Mouse (Mus musculus) liver, postnatal 0 days (tissue): ENCODE data around the gene Cers5. TPM values are rescaled to one million over a fixed set of nuclear protein-coding genes. Genes with fewer than 3 reads are reported as not detected.

Experiments
- ATAC-seq: fragments of 200-750 bp; cut with Nextera tagmentation; 2 replicates; pipeline ENCODE4 v1.8.0; 2017; ENCODE audit warnings: mild to moderate bottlenecking, moderate library complexity
- DNase-seq: peaks from one replicate; pipeline ENCODE4 v3.0.0-alpha.2; 2016
- H3K27ac ChIP-seq: fragments of 300-500 bp; sonication (generic); 2 replicates; pipeline ENCODE4 v1.5.1; 2014; ENCODE audit warnings: antibody characterized with exemption, moderate library complexity, mild to moderate bottlenecking, low read depth
- H3K27me3 ChIP-seq: fragments of 300-500 bp; sonication (generic); 2 replicates; pipeline ENCODE4 v1.6.1; 2014; ENCODE audit warnings: low read length, control low read depth, mixed read lengths; ENCODE audit not compliant: insufficient read depth
- H3K36me3 ChIP-seq: fragments of 300-500 bp; sonication (generic); replicated peaks from 2 replicates; pipeline ENCODE4 v1.6.1; 2014; ENCODE audit warnings: mild to moderate bottlenecking, control low read depth, low read length, moderate library complexity, mixed read lengths; ENCODE audit not compliant: insufficient read depth
- H3K4me1 ChIP-seq: fragments of 300-500 bp; sonication (generic); 2 replicates; pipeline ENCODE4 v1.6.1; 2014; ENCODE audit warnings: antibody characterized with exemption, mild to moderate bottlenecking, control low read depth; ENCODE audit not compliant: insufficient read depth
- H3K4me2 ChIP-seq: fragments of 300-500 bp; sonication (generic); 2 replicates; pipeline ENCODE4 v1.6.1; 2014; ENCODE audit warnings: low read depth, mild to moderate bottlenecking, low read length, moderate library complexity, mixed read lengths
- H3K4me3 ChIP-seq: fragments of 300-500 bp; sonication (generic); 2 replicates; pipeline ENCODE4 v1.5.1; 2014; ENCODE audit warnings: low read depth, low read length
- H3K9ac ChIP-seq: fragments of 300-500 bp; sonication (generic); replicated peaks from 2 replicates; pipeline ENCODE4 v1.6.1; 2014; ENCODE audit warnings: mild to moderate bottlenecking, moderate library complexity
- H3K9me3 ChIP-seq: fragments of 300-500 bp; sonication (generic); 2 replicates; pipeline ENCODE4 v1.6.1; 2016; ENCODE audit warnings: mild to moderate bottlenecking, control low read depth, low read length, mixed read lengths
- CTCF ChIP-seq: sonication (generic); IDR thresholded peaks from 2 replicates; pipeline ENCODE4 v1.5.1; 2016; ENCODE audit warnings: antibody characterized with exemption, low read depth
- EP300 ChIP-seq: IDR thresholded peaks from 2 replicates; pipeline ENCODE4 v1.6.1; 2016; ENCODE audit warnings: antibody characterized with exemption, low read depth, mild to moderate bottlenecking
- WGBS: fragments of 180-500 bp; shearing (Covaris S2); extraction: QIAGEN DNeasy Blood & Tissue Kit; methylation state at CpG from one replicate; pipeline ENCODE4 v1.1.7; 2014; ENCODE audit not compliant: insufficient replicate concordance; 5-methylcytosine and 5-hydroxymethylcytosine counted together
- polyA plus RNA-seq: library from polyadenylated mRNA; unstranded; fragments of >200 nt; fragmentation: Nextera tagmentation; extraction: Ambion mirVana; gene quantifications from 2 replicates; pipeline ENCODE4 v1.2.1, GENCODE M21; 2015

Gene Cers5
- polyA plus RNA-seq, 1 experiment from 2014 or later: 7.0 TPM

GRCm38 (mm10) chr15:99710221-99711190 lies 62.2 kb downstream of the Cers5 start:
- TF ChIP-seq CTCF (no peak), EP300 (no peak)
- peak; percentile 33; the same call in 1 of the 2 replicates for ATAC-seq
- no peaks in the 10 kb centered on the region for H3K27me3 ChIP-seq
- WGBS: 82% methylated on average over 10 of the region's 10 CpGs
- H3K4me2 ChIP-seq: peak overlapping the region; percentile 23
- no peak for DNase-seq
- peaks cover 26% of the 10 kb centered on the region for H3K4me1 ChIP-seq
- H3K27ac ChIP-seq: peak overlapping the region; percentile 57
- H3K9me3 ChIP-seq: no peaks in the 10 kb centered on the region
- no peak overlapping the region for H3K4me3 ChIP-seq
- peaks cover 46% of the 10 kb centered on the region for H3K36me3 ChIP-seq
- H3K9ac ChIP-seq: no peak overlapping the region

GRCm38 (mm10) chr15:99708176-99708575 lies 64.5 kb downstream of the Cers5 start:
- H3K9me3 ChIP-seq: no peaks in the 10 kb centered on the region
- no peak overlapping the region for H3K27ac ChIP-seq
- peaks cover 49% of the 10 kb centered on the region for H3K36me3 ChIP-seq
- H3K4me1 ChIP-seq: peaks cover 16% of the 10 kb centered on the region
- no peak for ATAC-seq
- DNase-seq: no peak
- 91% methylated on average over 13 of the region's 13 CpGs for WGBS
- TF ChIP-seq EP300: no peak
- TF ChIP-seq CTCF: no peak
- H3K27me3 ChIP-seq: no peaks in the 10 kb centered on the region
- H3K4me3 ChIP-seq: no peak overlapping the region
- H3K4me2 ChIP-seq: no peak overlapping the region
- H3K9ac ChIP-seq: no peak overlapping the region

DNA sequence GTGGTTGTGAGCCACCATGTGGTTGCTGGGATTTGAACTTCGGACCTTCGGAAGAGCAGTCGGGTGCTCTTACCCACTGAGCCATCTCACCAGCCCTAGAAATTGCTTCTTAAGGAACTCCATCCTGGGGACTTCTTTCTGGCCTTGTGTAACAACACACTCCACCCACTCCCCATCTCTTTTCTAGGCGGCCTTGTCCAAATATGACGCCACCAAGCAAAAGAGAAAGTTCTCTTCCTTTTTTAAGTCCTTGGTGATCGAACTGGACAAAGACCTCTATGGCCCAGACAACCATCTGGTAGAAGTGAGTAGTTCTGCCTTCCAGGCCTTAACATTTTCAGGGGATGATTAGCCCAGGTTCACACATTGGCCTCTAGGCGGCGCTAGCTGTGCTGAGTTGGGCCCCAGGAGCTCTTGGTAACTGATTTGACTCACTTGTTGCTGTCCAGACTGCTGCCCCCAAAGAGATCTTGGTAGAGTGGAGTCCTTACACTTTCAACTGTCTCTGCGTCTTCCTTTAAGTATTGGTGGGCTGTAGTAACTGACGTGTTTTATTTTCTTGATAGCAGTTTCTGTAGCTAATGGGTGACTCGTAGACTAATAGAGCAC lies 67.1 kb downstream of the Cers5 start, which contains the start of gene Gm17349:
Gene Gm17349, minus strand, starts transcription at position 51 of the 609 bp plus-strand sequence.
- no peak within 1 kb of the TSS for H3K27ac ChIP-seq
- H3K27me3 ChIP-seq: no peaks in the 10 kb centered on the region
- peaks cover 34% of the 10 kb centered on the region for H3K36me3 ChIP-seq
- DNase-seq (peak; percentile 80), ATAC-seq (no peak)
- no peak within 1 kb of the TSS for H3K4me3 ChIP-seq
- TF ChIP-seq EP300 (no peak), CTCF (peak; percentile 93)
- no peak within 1 kb of the TSS for H3K9ac ChIP-seq
- 64% methylated on average over 11 of the region's 11 CpGs for WGBS
- no peak within 1 kb of the TSS for H3K4me2 ChIP-seq
- H3K9me3 ChIP-seq: no peaks in the 10 kb centered on the region
- peaks cover 12% of the 10 kb centered on the region for H3K4me1 ChIP-seq

DNA sequence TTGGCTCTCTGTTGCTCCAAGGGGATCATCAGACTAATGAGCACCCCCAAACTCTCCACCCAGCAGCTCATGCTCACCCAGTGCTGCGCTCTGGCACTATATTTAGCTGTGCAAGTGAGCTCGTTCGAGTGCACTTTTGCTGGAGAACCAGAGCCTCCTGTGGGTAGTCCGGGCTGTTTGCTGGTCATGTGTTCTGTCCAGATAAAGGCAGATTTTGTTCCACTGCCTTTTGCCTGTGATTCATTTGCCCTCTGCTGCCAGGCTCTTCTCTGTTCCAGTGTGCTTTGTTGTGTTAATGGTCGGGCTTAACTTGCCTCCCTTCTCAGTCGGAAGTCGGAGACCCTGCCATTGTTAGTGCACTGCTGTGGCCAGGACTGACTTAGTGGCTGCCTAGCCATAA lies 67.8 kb downstream of the Cers5 start:
- Histone ChIP-seq H3K36me3 (peaks cover 34% of the 10 kb centered on the region), H3K4me3 (no peak overlapping the region), H3K27me3 (no peaks in the 10 kb centered on the region), H3K9me3 (no peaks in the 10 kb centered on the region), H3K4me1 (peaks cover 14% of the 10 kb centered on the region), H3K4me2 (no peak overlapping the region), H3K27ac (no peak overlapping the region), H3K9ac (no peak overlapping the region)
- no peak for TF ChIP-seq CTCF
- TF ChIP-seq EP300: no peak
- no peak for ATAC-seq
- no peak for DNase-seq
- WGBS: 69% methylated on average over 7 of the region's 7 CpGs

DNA sequence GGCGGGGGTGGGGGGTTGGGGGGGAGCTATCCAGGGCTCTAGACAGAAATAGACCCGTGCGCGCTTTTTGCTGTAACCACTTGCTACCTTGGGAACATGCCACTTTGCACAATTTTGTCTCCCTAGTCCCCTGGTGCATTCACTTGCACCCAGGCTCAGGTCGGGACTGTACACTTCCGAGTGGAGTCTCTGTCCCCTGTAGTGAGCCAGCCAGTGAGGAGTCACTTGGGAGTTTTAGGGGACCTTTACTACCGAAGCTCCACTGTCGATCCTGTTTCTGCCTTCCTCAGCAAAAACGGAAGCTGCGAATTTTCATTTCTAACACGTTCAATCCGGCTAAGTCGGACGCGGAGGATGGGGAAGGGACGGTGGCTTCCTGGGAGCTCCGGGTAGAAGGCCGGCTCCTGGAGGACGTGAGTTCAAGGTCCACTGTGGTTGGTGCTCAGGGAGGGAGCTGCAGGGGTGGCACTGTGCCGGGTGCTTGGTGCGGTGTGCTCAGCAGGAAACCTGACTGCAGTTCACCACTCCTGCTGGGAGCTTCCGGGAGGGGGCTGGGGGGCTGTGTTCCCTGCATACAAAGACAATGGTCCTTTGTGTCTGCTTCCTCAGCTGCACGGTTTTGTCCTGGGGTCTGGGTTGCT lies 68.5 kb downstream of the Cers5 start:
- H3K9ac ChIP-seq: no peak overlapping the region
- no peak overlapping the region for H3K4me3 ChIP-seq
- H3K36me3 ChIP-seq: peaks cover 26% of the 10 kb centered on the region
- H3K4me2 ChIP-seq: no peak overlapping the region
- H3K4me1 ChIP-seq: peaks cover 14% of the 10 kb centered on the region
- TF ChIP-seq EP300 (no peak), CTCF (no peak)
- WGBS: 62% methylated on average over 23 of the region's 23 CpGs
- no peak overlapping the region for H3K27ac ChIP-seq
- H3K9me3 ChIP-seq: no peaks in the 10 kb centered on the region
- ATAC-seq (no peak), DNase-seq (no peak)
- no peaks in the 10 kb centered on the region for H3K27me3 ChIP-seq

DNA sequence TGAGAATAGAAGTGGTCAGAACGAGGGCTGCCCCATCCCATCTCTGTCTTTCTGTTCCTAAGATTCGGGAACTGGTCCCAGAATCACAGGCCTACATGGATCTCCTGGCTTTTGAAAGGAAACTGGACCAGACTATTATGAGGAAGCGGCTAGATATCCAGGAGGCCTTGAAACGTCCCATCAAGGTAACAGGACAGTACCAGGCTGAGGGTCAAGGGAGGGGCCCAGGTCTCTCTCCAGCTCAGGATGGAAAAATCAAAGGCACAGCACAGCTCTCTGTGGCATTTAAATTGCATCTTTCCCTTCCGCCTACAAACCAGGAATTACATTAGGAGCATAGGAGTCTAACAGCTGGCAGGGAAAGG lies 69.0 kb downstream of the Cers5 start:
- Histone ChIP-seq H3K27me3 (no peaks in the 10 kb centered on the region), H3K4me3 (no peak overlapping the region), H3K4me2 (no peak overlapping the region), H3K4me1 (peaks cover 14% of the 10 kb centered on the region), H3K36me3 (peaks cover 21% of the 10 kb centered on the region), H3K9me3 (no peaks in the 10 kb centered on the region), H3K27ac (no peak overlapping the region), H3K9ac (no peak overlapping the region)
- TF ChIP-seq EP300 (no peak), CTCF (no peak)
- DNase-seq (no peak), ATAC-seq (no peak)
- WGBS: 73% methylated on average over 5 of the region's 5 CpGs
